20 mouse cellular contexts compared by ENCODE assay signal in genomic region chr11:79033636-79034035, GRCm38 (mm10). TPM values are rescaled to one million over a fixed set of nuclear protein-coding genes. Genes with fewer than 3 reads are reported as not detected.
DNase-seq lines count a peak whose midpoint lies in the region; TF ChIP-seq lines count a peak whose summit lies in the region.
"Had no signal": no experiment of that assay in that cellular context is flagged by ENCODE, and none has a peak within 500 bp of the region (broad histone marks: within the 10 kb centered on the region; RNA-seq: fewer than 3 reads in every experiment).

No protein-coding gene starts in this region.

- H3K27ac ChIP-seq in thymus, adult 2 months (ENCODE audit: control insufficient read depth, insufficient read depth, low read length): no peak overlapping the region
- H3K27ac ChIP-seq: embryonic facial prominence, embryonic 13.5 days; forebrain, embryonic 12.5 days; heart, adult 2 months; heart, embryonic 15.5 days; hindbrain, embryonic 13.5 days; hindbrain, postnatal 0 days had no signal

- H3K36me3 ChIP-seq in thymus, adult 2 months (ENCODE audit: control insufficient read depth, insufficient read depth, low read length): no peaks in the 10 kb centered on the region
- H3K36me3 ChIP-seq: forebrain, embryonic 12.5 days had no signal

- no peak for TF ChIP-seq POLR2A in thymus, adult 2 months (IDR thresholded peaks at IDR 0.05; ENCODE audit: control insufficient read depth, extremely low read depth, insufficient read depth, low read length, poor library complexity)

- peaks cover 19% of the 10 kb centered on the region for H3K4me1 ChIP-seq in thymus, adult 2 months (replicated peaks; ENCODE audit: control insufficient read depth, insufficient read depth, low read length)

- no peaks in the 10 kb centered on the region for H3K27me3 ChIP-seq in thymus, adult 2 months (ENCODE audit: control insufficient read depth, insufficient read depth, low read length)
- H3K27me3 ChIP-seq: embryonic facial prominence, embryonic 13.5 days; forebrain, embryonic 12.5 days; heart, embryonic 15.5 days; hindbrain, embryonic 13.5 days had no signal

- DNase-seq in heart, adult 11 months: peak; percentile 87
- no peak for DNase-seq in heart, adult 18-20 months
- peak; percentile 29 for DNase-seq in thymus, postnatal 0 days (ENCODE audit: low spot score)
- no peak for DNase-seq in thymus, adult 2 months
- DNase-seq in natural killer cell, adult 2 months (ENCODE audit: low spot score in 2 of 2): peak; percentile 62 to 80
- DNase-seq in gastrocnemius, postnatal 25 days: no peak
- DNase-seq in cerebellum, postnatal 25 days: no peak
- DNase-seq: adrenal gland, postnatal 10 days; cerebellum, adult 11 months; cerebellum, adult 8-10 months; cerebellum, postnatal 14 days; forebrain, postnatal 0 days; gastrocnemius, postnatal 14 days; heart, adult 2 months; heart, postnatal 14 days had no signal

- H3K4me3 ChIP-seq in thymus, adult 2 months (ENCODE audit: control insufficient read depth, insufficient read depth, low read length): no peak overlapping the region
- H3K4me3 ChIP-seq: embryonic facial prominence, embryonic 13.5 days; forebrain, embryonic 12.5 days; heart, adult 2 months; heart, embryonic 15.5 days; hindbrain, embryonic 13.5 days had no signal

- 11% methylated on average over 11 of the region's 11 CpGs for WGBS in thymus, adult 2 months

- TF ChIP-seq CTCF in thymus, adult 2 months (IDR thresholded peaks at IDR 0.05; ENCODE audit: borderline replicate concordance, control insufficient read depth, extremely low read depth, insufficient read depth, low read length, poor library complexity): no peak

RNA-seq across cellular contexts. Expression of gene Lgals9, which starts 48.9 kb away (rescaled TPM):
- total RNA-seq in heart, adult 18-20 months (2021): 10 to 100 TPM; 19.5 to 22.5 TPM
- 421 and 488 TPM in 2 replicates for polyA plus RNA-seq in thymus, postnatal 0 days (2015; fragmentation: Nextera tagmentation; extraction: Ambion mirVana)
- polyA plus RNA-seq in thymus, adult 2 months (2012; rRNA removed): 589 and 601 TPM in 2 replicates
- 1 to 10 TPM; 9.7 to 9.8 TPM for total RNA-seq in gastrocnemius, postnatal 25 days (2021)

Comparison
In these comparisons a context has a peak if more than half of its experiments do, and no peak if none do; other contexts are left out.
1. DNase-seq: peak in heart, adult 11 months (single experiment), thymus, postnatal 0 days (single experiment) and natural killer cell, adult 2 months (2 of 2); none in heart, adult 18-20 months (0 of 2), thymus, adult 2 months (single experiment), gastrocnemius, postnatal 25 days (single experiment) and cerebellum, postnatal 25 days (0 of 2).